Mouse (Mus musculus) spleen, postnatal 10 days (tissue): Measurements from ENCODE around the gene Fndc7.
"Not testable (repeated sequence)": the region's sequence is repeated elsewhere in the genome, so short reads cannot be mapped to it uniquely, and the experiment has no call there.

Experiments used
- DNase-seq, 2 experiments: peaks; one replicate each; pipeline ENCODE4 v3.0.0; 2021 to 2022; ENCODE audit warnings: low spot score in 2 of 2

Gene Fndc7

DNA sequence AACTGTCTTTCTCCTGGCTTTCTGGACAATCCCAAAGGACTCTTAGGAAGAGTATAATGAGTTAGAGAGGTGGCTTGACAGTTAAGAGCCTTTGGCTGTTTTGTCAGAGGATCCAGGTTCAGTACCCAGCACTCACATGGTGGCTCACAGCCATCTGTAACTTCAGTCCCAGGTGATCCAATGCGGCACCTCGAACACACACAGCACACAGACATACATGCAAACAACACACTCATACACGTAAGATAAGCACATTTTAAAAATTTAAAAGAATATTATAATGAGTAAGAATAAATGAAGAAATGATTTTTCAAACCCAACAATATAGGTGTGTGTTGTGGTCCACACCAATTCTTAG, 2.2 kb downstream of the Fndc7 start:
- DNase-seq, result no peak

- no peak for DNase-seq
Observed at GRCm38 (mm10) chr3:108886934-108887617, 2.7 kb downstream of the Fndc7 start.

- DNase-seq, result no peak
Observed at GRCm38 (mm10) chr3:108885686-108886530, 3.9 kb downstream of the Fndc7 start.

DNA sequence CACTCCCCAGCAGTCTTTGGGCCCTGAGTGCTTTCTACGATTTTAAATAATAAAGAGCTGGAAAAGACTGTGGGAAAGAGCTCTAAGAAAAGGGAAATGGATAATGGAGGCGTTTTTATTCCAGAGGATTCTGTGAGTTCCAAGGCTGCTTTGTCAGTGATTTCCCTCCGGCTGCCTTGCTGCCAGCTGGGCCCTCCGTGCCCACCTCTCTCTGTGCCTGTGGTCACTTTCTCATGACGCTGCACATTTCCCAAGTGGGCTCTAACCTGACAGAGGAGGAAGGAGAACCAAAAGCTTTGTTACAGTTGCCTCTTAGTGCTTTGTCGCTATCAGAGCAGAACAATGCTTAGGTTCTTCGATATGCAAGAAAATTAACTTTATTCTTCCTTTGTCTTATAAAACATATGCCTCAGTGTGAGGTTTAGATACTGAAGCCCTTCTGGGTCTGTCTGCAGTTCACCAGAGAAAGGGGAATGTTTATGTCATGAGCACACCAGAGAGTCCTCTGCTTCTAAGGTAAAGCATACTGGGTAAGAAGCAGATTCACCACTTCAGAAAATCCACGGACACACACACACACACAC, 5.0 kb downstream of the Fndc7 start:
- no peak for DNase-seq

- no peak for DNase-seq
Observed at GRCm38 (mm10) chr3:108883067-108883466, 6.7 kb downstream of the Fndc7 start.

GRCm38 (mm10) chr3:108881873-108882272, 7.9 kb downstream of the Fndc7 start:
- not testable (repeated sequence) for DNase-seq

- DNase-seq, result peak in 1 of 2 experiments; percentile 30
Observed at GRCm38 (mm10) chr3:108880544-108881507, 9.0 kb downstream of the Fndc7 start.

- no peak for DNase-seq
Observed at GRCm38 (mm10) chr3:108879836-108880435, 9.9 kb downstream of the Fndc7 start.

DNA sequence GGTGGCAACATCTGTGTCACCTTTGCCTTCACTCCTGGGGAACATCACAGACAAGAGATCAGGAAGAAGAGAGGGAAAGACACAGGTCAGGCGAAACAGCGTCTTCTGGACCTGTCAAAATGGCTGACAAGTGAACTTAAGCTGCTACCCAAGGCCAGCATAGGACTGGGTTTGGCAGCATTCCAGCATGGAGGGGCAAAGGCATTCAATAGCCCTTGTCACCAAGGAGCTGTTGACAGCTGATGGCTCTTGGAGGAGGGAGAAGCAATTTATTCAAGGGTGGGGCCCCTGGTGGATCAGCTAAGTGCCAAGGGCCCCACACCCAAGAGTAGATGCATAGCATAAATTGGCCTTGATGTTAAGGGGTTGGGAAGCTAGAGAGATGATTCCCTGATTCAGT, 10.7 kb downstream of the Fndc7 start:
- DNase-seq, result no peak

- no peak for DNase-seq
Observed at GRCm38 (mm10) chr3:108870631-108871030, 19.2 kb downstream of the Fndc7 start.

GRCm38 (mm10) chr3:108867449-108867848, 22.4 kb downstream of the Fndc7 start:
- no peak for DNase-seq

- peak in 1 of 2 experiments; percentile 36 for DNase-seq
Observed at GRCm38 (mm10) chr3:108865676-108866075, 24.1 kb downstream of the Fndc7 start.

GRCm38 (mm10) chr3:108865129-108865528, 24.7 kb downstream of the Fndc7 start:
- DNase-seq, result no peak

DNA sequence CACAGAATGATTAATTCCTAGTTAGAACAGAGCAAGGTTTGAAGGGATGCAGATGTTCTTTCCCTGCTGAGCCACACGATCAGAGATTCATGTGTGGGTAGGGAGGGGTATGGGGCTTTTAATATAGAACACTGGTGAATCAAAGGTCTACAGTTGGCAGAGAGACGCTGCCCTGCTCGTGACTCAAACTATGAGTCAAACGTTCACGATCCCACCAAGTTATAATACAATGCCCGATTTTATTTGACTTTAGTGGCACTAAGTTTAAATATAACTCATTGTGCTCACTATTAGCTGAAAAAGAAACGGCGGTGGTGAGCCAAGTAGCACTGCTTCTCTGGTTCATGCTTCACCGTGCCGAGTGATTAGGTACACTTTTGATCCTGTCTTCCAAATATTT, 26.7 kb downstream of the Fndc7 start:
- DNase-seq, result no peak

DNA sequence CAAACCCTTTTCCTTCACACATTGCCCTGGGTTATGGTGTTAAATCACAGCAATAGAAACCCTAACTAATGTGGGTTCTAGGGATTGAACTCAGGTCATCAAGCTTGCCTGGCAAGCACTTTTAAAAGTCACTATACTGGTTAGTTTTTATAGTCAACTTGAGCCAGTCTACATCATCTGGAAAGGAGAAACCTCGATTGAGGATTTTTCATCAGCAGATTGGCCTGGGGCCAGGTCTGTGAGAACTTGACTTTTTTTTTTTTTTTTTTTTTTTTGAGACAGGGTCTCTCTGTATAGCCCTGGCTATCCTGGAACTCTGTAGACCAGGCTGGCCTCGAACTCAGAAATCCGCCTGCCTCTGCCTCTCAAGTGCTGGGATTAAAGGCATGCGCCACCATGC, 27.5 kb downstream of the Fndc7 start:
- not testable (repeated sequence) for DNase-seq

DNA sequence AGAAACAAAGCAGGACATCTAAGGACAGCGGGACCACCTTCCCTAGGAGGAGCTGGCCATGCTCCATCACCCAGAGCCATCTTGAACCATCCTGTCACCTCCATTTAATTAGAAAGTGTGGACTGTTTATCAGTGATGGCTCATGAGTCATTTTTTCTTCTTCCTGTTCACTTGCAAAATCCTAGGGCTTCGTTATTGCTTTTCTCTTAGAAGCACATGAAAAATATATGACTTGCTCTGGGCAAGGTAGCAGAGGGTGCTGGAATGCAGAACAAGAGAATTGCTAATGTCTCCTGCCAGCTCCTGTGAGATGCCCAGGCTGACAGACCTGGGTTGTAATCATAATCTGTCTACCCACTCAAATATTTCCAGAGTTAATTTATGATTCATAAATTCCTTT, 29.0 kb downstream of the Fndc7 start:
- no peak for DNase-seq

GRCm38 (mm10) chr3:108858231-108858770, 31.5 kb downstream of the Fndc7 start:
- DNase-seq, result no peak

DNA sequence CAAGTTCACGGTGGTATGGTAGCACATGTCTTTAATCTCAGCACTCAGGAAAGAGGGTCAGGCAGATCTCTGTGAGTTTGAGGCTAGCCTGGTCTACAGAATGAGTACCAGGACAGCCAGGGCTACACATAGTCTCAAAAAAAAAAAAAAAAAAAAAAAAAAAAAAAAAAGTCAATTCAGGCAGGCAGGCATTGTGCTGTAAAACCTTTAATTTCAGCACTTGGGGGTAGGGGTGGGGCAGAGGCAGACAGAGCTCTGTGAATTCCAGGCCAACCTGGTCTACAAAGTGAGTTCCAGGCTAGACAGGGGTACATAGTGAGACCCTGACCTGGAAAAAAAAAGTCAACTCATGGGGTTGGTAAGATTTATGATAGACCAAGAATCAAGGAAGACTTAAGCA, 32.1 kb downstream of the Fndc7 start:
- DNase-seq, result no peak

GRCm38 (mm10) chr3:108857124-108857470, 32.7 kb downstream of the Fndc7 start:
- no peak for DNase-seq

DNA sequence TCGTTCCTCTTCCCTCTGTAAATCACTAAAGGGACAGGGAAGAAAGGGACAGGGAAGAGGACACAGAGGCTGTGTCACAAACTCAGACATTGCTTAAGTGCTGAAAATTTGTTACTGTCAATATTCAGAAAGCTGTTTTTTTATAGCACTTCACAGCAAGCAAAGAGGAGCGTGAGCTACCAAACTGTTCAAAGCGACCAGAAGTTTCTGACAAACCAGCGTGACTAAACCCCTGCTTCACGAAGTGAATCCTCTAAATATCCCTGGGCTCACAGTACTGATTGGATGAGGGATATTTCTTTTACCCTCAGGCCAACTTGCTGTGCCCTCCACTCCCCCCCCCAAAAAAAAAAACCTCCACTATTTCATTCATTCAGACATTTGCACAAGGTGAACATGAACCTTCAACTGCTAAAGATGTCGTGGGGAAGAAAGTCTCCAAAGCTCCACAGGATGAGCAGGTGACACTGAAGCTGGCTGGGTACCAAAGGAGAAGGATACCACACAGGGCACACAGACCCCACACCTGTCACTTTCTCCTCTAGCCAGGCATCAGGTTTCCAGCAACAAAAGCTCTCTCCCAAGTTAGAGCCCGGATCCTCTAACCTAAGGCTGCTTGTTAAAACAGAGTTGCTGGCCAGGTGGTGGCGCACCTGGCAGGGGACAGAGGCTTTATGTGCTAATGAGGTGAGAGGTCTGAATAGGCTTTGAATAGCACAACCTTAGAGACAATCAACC, 33.3 kb downstream of the Fndc7 start:
- peak in 1 of 2 experiments; percentile 57 for DNase-seq
